Mouse (Mus musculus): Measurements from ENCODE around the gene Gramd1c.

- TF ChIP-seq POLR2A (IDR thresholded peaks at IDR 0.05; ENCODE audit: borderline replicate concordance, extremely low read depth, low read depth, low read length) (no peak), CTCF (IDR thresholded peaks at IDR 0.05; ENCODE audit: insufficient read depth, low read length) (no peak)
Observed at GRCm38 (mm10) chr16:43999111-43999510, 64.0 kb downstream of the Gramd1c start.

Data from lung, adult 2 months (tissue).